Mouse (Mus musculus) embryonic fibroblast, embryonic 13.5 days (primary cell): ENCODE results near the gene BC024978. TPM values are rescaled to one million over a fixed set of nuclear protein-coding genes. Genes with fewer than 3 reads are reported as not detected.

Experiments used
- H3K27ac ChIP-seq: 2 replicates; pipeline ENCODE4 v1.5.1; 2012; ENCODE audit warnings: low read length, control low read depth, inconsistent platforms; ENCODE audit not compliant: insufficient read depth
- H3K4me1 ChIP-seq: 2 replicates; pipeline ENCODE4 v1.6.1; 2011; ENCODE audit warnings: low read length; ENCODE audit not compliant: control insufficient read depth, insufficient read depth
- H3K4me3 ChIP-seq: 2 replicates; pipeline ENCODE4 v1.5.1; 2011; ENCODE audit warnings: mild to moderate bottlenecking, control low read depth, low read length; ENCODE audit not compliant: insufficient read depth
- CTCF ChIP-seq: IDR thresholded peaks from 2 replicates; pipeline ENCODE4 v1.5.1; 2011; ENCODE audit warnings: mild to moderate bottlenecking, control low read depth, low read length, moderate library complexity, borderline replicate concordance; ENCODE audit not compliant: insufficient read depth
- POLR2A ChIP-seq: IDR thresholded peaks from 2 replicates; pipeline ENCODE4 v1.6.1; 2011; ENCODE audit warnings: low read depth, mild to moderate bottlenecking, control low read depth, low read length, moderate library complexity
- polyA plus RNA-seq: library from polyadenylated mRNA; stranded (reverse); fragments of >200 nt; gene quantifications from 2 replicates; pipeline ENCODE4 v1.2.4, GENCODE M21; 2011; ENCODE audit warnings: low read depth; ENCODE audit not compliant: missing spikeins, insufficient read length

The BC024978 gene
- polyA plus RNA-seq, 1 experiment: 7.3 TPM

DNA sequence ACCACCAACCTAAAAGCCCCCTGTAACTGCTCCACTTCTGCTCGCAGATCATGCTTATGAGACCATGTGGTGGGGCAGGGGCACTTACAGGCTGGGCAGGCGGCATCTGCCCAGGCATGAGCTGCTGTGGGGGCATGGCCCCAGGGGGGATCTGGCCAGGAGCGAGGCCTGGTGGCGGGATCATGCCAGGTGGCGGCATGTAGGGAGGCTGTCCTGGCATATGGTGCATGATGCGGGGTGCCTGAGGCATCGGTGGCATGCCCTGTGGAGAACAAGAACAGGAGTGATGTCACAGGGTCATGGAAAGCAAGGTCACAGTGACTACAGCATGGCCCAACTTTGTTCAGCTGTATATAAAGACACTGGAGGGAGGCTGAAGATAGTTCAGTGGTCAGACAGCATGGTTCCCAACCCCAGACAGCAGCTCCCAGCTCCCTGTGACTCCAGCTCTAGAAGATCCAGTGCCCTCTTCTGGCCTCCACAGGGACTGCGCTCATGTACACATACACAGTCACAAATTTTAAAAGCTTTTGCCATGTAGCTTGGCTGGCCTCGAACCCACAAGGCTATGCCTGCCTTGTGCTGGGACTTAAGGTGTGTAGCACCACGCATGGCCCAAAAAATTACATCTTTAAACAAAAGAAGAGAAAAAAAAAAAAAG is 6.2 kb upstream of the BC024978 start:
- Histone ChIP-seq H3K4me3 (no peak overlapping the region), H3K4me1 (peaks cover 7% of the 10 kb centered on the region), H3K27ac (no peak overlapping the region)
- no peak for TF ChIP-seq CTCF
- TF ChIP-seq POLR2A: no peak

DNA sequence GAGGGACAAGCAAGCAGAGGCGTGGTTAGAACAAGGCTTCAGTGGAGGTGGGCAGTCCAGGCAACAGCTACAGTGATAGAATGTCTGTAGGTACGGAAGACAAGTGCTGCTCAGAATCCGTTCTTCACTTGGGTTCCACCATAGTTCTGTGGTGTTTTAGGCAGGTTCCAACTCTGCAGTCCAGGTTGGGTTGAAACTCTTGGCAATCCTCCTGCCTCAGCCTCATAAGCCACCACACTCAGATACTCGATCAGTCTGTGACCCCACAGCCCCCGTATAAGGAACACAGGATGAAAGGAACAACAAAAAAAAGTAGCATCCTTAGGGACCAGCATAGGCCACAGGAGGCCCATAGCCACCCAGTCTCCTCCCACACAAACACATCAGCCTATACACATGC is 3.1 kb upstream of the BC024978 start:
- Histone ChIP-seq H3K27ac (no peak overlapping the region), H3K4me1 (peaks cover 10% of the 10 kb centered on the region), H3K4me3 (no peak overlapping the region)
- TF ChIP-seq CTCF: no peak
- TF ChIP-seq POLR2A: no peak

DNA sequence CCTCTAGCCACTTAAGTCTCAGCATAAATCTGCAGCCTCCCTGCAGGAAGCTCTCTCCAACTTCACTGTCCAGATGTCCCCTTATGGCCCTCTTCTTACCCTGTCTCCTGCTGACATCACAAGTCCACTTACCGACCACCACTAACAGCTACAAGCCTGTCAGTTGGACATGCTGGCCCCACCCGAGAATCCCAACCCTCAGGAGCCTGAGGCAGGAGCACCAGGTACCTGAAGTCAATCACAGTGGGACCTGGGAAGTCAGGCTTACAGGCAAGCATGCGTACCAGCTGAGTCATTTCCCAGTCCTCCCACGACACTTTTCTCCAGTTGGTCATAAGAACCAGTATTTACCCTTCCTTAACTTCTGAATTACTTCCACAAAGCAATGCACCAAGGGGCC is 1.9 kb upstream of the BC024978 start:
- Histone ChIP-seq H3K4me1 (peaks cover 13% of the 10 kb centered on the region), H3K27ac (no peak overlapping the region; the same call in 1 of the 2 replicates), H3K4me3 (peak overlapping the region; percentile 17; the same call in 1 of the 2 replicates)
- TF ChIP-seq CTCF: no peak
- TF ChIP-seq POLR2A: no peak

DNA sequence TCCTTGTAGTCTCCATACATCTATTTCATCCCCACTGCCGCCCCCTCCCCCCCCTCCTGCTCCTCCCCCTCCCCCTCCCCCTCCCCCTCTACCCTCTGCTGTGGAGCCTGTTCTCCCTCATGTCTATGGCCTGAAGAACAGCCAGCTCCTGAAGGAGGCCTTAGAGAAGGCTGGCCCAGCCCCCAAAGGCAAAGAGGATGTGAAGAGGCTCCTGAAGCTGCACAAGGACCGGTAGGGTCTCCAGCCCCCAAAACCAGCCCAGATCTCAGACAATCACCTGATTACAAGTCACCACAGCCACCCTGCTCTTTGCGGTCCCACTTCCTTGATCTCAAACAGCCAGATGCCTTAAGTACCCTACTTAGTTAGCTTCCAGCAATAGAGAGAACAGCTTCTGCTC is 1.6 kb downstream of the BC024978 start:
- Histone ChIP-seq H3K4me1 (peaks cover 13% of the 10 kb centered on the region), H3K27ac (peak overlapping the region; percentile 95), H3K4me3 (no peak overlapping the region)
- TF ChIP-seq POLR2A (no peak), CTCF (no peak)

DNA sequence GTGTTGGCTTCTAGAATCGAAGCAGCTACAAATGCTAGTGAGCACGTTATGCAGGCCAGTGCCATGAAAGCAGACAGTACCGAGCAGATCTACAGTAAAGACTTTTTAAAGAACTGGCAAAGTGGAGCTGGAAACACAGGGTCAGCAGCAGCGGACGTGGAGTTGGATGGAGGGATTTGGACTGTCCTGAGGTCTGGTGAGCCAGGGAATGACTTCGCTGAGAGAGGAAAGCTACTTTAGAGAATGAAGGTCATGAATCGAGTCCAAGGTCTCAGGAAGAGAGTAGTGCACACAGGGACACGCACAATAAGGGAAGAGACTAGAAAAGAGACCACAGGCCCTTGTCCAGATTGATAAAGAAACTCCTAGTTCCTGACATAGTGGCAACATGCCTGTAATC is 2.1 kb downstream of the BC024978 start:
- Histone ChIP-seq H3K4me1 (peaks cover 13% of the 10 kb centered on the region), H3K27ac (peak overlapping the region; percentile 95), H3K4me3 (no peak overlapping the region)
- TF ChIP-seq POLR2A (no peak), CTCF (no peak)

DNA sequence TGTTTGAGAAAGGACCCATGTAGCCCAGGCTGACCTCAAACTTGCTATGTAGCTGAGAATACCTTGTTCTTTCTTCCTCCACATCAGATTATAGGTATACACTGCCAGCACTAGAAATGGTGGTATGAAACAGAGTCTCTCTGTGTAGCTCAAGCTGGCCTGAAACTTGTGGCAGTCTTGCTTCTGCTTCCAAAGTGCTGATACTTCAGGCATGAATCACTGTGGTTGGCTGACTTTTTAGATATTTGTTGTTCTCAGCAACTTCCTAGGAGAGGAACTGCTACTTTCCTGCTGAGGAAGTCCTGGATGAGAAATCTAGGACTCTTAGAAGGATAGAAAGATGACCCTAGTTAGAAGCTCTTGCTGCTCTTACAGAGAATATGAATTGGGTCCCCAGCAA is 2.8 kb downstream of the BC024978 start:
- H3K27ac ChIP-seq: peak overlapping the region; percentile 95
- TF ChIP-seq POLR2A (peak; percentile 42), CTCF (no peak)
- peaks cover 13% of the 10 kb centered on the region for H3K4me1 ChIP-seq
- no peak overlapping the region for H3K4me3 ChIP-seq

DNA sequence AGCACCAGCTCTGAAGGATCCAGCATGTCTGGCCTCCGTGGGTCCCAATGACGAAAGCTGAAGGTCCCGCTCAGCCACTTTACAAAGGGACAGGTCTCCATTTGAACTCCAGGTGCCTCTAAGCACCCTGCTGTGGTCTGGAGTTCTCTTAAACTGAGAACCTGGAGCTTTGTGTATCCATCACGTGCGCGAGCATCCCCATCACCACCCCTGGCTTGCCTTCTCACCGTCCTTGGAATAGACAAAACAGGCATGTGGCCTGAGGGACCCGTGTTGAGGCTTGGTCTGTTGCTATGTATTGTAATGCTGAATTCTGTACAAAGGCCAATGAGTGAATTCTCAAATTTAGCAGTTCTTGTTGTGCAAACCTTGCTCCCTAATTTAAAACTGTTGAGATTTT is 3.2 kb downstream of the BC024978 start:
- H3K4me3 ChIP-seq: no peak overlapping the region
- TF ChIP-seq POLR2A (no peak), CTCF (no peak)
- peaks cover 9% of the 10 kb centered on the region for H3K4me1 ChIP-seq
- H3K27ac ChIP-seq: peak overlapping the region; percentile 95

DNA sequence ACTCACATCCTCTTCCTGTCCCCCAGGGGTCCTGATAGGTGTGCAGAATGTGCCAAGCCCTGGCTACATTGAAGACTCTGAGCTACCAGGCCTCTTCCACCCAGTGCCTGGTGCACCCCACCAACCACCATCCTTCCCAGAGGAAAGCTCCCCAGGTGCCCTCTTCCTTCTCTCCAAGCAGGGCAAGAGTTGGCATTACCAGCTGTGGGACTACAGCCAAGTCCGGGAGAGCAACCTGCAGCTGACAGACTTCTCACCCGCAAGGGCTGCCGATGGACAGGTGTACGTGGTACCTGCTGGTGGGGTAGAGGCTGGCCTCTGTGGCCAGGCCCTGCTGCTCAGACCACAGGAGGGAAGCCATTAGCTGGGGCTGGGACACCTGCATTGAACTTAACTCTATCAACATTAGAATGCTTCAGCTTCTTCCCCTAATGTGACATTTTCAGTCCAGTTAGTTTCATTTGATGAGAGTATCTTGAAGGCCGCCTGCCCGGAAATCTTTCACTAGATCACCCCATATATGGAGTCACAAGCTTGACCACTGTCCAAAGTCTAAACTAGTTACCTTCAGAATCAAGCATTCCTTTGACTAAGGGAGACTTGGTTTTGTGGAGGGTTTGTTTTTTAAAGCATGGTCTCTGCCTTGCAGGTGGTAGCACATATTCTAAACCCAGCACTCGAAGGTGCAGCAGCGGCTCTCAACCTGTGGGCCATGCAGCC is 8.3 kb downstream of the BC024978 start:
- Histone ChIP-seq H3K4me1 (no peaks in the 10 kb centered on the region), H3K4me3 (no peak overlapping the region), H3K27ac (no peak overlapping the region)
- TF ChIP-seq CTCF (no peak), POLR2A (no peak)

DNA sequence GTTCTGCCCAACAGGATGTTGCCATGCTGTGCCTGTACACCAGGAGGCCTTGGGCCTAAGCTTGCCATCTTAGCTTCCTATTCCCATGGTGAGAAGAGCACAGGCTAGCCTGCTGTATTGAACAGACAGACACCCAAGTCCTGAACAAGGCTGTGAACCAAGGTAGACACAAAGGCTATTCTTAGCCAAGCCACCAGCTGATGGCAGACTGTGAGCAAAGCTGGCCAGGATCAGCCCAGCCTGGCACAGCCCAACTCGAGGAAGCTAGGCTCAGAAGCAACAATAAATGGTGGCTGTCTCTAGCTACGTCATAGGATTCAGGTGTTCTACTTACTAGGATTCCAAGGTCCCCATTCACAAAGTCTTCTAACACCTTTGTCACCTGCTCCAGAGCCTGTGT is 17.0 kb downstream of the BC024978 start:
- Histone ChIP-seq H3K27ac (no peak overlapping the region), H3K4me3 (no peak overlapping the region), H3K4me1 (no peaks in the 10 kb centered on the region)
- TF ChIP-seq POLR2A: no peak

DNA sequence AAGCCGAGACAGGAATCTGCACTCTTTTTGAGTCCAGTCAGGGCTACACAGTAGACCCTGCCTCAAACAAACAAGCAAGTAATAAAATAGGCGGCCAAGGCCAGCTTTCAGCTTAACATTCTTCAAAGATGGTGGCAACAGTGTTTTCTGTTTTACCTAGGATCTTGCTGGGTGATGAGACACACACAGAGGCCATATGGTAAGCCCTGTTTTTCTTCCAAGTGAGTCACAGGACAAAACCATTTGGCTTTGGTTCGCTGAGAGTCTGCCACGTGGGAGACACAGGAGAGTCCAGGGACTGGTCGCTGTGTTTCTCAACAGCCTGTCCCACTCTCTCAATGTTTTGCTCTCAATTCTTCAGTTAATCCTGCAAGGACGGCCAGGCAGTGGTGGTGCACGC is 23.0 kb downstream of the BC024978 start:
- TF ChIP-seq CTCF (no peak), POLR2A (no peak)
- H3K27ac ChIP-seq: peak overlapping the region; percentile 70
- no peaks in the 10 kb centered on the region for H3K4me1 ChIP-seq
- H3K4me3 ChIP-seq: no peak overlapping the region

DNA sequence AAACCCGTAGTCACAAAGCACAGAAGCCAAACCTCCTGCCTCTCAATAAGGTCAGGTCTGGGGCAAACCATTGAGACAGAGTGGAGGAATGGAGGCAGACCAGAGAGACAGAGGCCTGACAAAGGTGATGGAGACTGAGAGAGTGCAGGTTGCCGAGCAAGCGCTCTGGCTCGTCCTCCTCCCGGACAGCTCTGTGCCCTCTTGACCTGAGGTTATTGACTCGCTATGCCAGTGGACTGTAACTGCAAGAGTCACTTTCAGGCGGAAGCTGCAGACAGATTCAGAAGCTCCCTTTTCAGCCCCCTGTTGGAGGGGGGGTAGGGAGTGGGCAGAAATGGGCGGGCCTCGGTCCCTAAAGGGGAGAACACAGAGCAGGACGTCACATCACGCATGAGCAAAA is 24.4 kb downstream of the BC024978 start:
- H3K4me3 ChIP-seq: no peak overlapping the region
- 0 out of 2 replicates have a peak, but pooled peaks cover 7% of the 10 kb centered on the region for H3K4me1 ChIP-seq
- H3K27ac ChIP-seq: no peak overlapping the region
- TF ChIP-seq POLR2A (no peak), CTCF (no peak)
